In genomic region chr10:41489294-41489693, GRCm38 (mm10) we compare ENCODE assay signal across 1 mouse cellular context.
TF ChIP-seq lines count a peak whose summit lies in the region.

No protein-coding gene starts in this region.

TF ChIP-seq in myocyte, 11 proteins besides CTCF, POLR2A, EP300 and RAD21 (continued from another document):
- TF ChIP-seq CEBPB (IDR thresholded peaks at IDR 0.05; ENCODE audit: insufficient read depth, poor library complexity, severe bottlenecking) (no peak), REST (IDR thresholded peaks at IDR 0.05; ENCODE audit: insufficient read depth, insufficient read length) (no peak), USF1 (IDR thresholded peaks at IDR 0.05; ENCODE audit: low read depth) (no peak), MAX (IDR thresholded peaks at IDR 0.05; ENCODE audit: low read depth) (no peak)
